8 mouse cellular contexts compared by ENCODE assay signal in the genomic region with DNA sequence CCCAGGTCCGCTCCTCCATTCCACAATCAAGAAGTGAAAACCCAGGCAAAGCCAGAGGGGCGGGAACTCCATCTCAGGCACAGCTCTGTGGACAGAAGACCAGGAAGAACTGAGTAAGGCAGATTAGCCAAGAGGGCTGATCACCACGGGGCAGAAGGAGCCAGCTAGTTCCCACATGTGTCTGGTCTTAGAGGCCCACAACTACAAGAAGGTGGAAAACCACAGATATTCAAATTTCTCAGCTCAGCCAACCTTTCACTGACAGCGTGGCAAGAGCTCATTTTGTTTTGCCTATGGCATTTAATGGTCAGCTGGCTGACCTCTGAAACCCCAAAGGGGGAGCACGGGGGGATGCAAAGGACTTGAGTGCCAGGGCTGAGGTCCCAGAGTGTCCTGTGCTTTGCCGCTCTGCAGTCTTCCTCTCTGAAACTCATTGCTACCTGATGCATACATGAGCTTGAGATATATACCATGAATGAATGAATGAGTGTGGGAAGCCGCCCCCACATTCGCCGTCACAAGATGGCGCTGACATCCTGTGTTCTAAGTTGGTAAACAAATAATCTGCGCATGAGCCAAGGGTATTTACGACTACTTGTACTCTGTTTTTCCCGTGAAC. TPM values are rescaled to one million over a fixed set of nuclear protein-coding genes. Genes with fewer than 3 reads are reported as not detected.
DNase-seq lines count a peak whose midpoint lies in the region; ATAC-seq and TF ChIP-seq lines count a peak whose summit lies in the region.
"Had no signal": no experiment of that assay in that cellular context is flagged by ENCODE, and none has a peak within 500 bp of the region (broad histone marks: within the 10 kb centered on the region; RNA-seq: fewer than 3 reads in every experiment).

No protein-coding gene starts in this region.

- no peaks in the 10 kb centered on the region for H3K27me3 ChIP-seq in lung, embryonic 14.5 days (ENCODE audit: insufficient read depth, low read length)
- no peaks in the 10 kb centered on the region for H3K27me3 ChIP-seq in kidney, embryonic 16.5 days (ENCODE audit: insufficient read depth, low read length)
- H3K27me3 ChIP-seq in neural tube, embryonic 15.5 days (replicated peaks), result no peaks in the 10 kb centered on the region

- peaks cover 16% of the 10 kb centered on the region; the same call in 1 of the 2 replicates for H3K9me3 ChIP-seq in lung, embryonic 14.5 days (ENCODE audit: low read depth, low read length)
- H3K9me3 ChIP-seq in kidney, embryonic 16.5 days (ENCODE audit: low read length), result peaks cover 11% of the 10 kb centered on the region
- H3K9me3 ChIP-seq in neural tube, embryonic 15.5 days (replicated peaks), result 0 out of 2 replicates have a peak, but pooled peaks cover 3% of the 10 kb centered on the region

- TF ChIP-seq CTCF in lung, embryonic 14.5 days (IDR thresholded peaks at IDR 0.05; ENCODE audit: low read depth), result no peak

- H3K4me1 ChIP-seq in lung, embryonic 14.5 days (ENCODE audit: insufficient read depth), result no peaks in the 10 kb centered on the region
- H3K4me1 ChIP-seq in kidney, embryonic 16.5 days (ENCODE audit: insufficient read depth, low read length), result no peaks in the 10 kb centered on the region
- H3K4me1 ChIP-seq in neural tube, embryonic 15.5 days, result 0 out of 2 replicates have a peak, but pooled peaks cover 3% of the 10 kb centered on the region

- H3K4me3 ChIP-seq in lung, embryonic 14.5 days (ENCODE audit: low read depth, low read length), result no peak overlapping the region
- 0 out of 2 replicates have a peak overlapping the region, but pooled peaks have one; percentile 11 for H3K4me3 ChIP-seq in kidney, embryonic 16.5 days (ENCODE audit: low read length)
- H3K4me3 ChIP-seq in neural tube, embryonic 15.5 days (replicated peaks), result no peak overlapping the region

- peaks cover 11% of the 10 kb centered on the region; the same call in 1 of the 2 replicates for H3K36me3 ChIP-seq in lung, embryonic 14.5 days (ENCODE audit: insufficient read depth)
- peaks cover 26% of the 10 kb centered on the region for H3K36me3 ChIP-seq in kidney, embryonic 16.5 days (ENCODE audit: insufficient read depth, low read length)
- 0 out of 2 replicates have a peak, but pooled peaks cover 9% of the 10 kb centered on the region for H3K36me3 ChIP-seq in neural tube, embryonic 15.5 days

- peak; percentile 15 for DNase-seq in lung, embryonic 14.5 days
- no peak for DNase-seq in lung, postnatal 4 days
- no peak for DNase-seq in testis, postnatal 10 days (ENCODE audit: low spot score)
- DNase-seq in gastrocnemius, adult 8-10 months (ENCODE audit: low spot score in 2 of 2), result no peak

- no peak overlapping the region for H3K9ac ChIP-seq in lung, embryonic 14.5 days
- H3K9ac ChIP-seq in kidney, embryonic 16.5 days (replicated peaks; ENCODE audit: low read length), result peak overlapping the region; percentile 24; the same call in 1 of the 2 replicates
- H3K9ac ChIP-seq in neural tube, embryonic 15.5 days (replicated peaks), result no peak overlapping the region

- peak overlapping the region; percentile 39 for H3K4me2 ChIP-seq in lung, embryonic 14.5 days
- peak overlapping the region; percentile 39; the same call in 1 of the 2 replicates for H3K4me2 ChIP-seq in kidney, embryonic 16.5 days (replicated peaks; ENCODE audit: low read depth, low read length)
- H3K4me2 ChIP-seq in neural tube, embryonic 15.5 days, result peak overlapping the region; percentile 43

- WGBS in lung, embryonic 14.5 days, result 61% methylated on average over 10 of the region's 13 CpGs
- 54% methylated on average over 10 of the region's 13 CpGs for WGBS in kidney, embryonic 16.5 days
- WGBS in neural tube, embryonic 15.5 days, result 65% methylated on average over 11 of the region's 13 CpGs

- 0 out of 2 replicates have a peak, but pooled peaks have one; percentile 49 for ATAC-seq in lung, embryonic 14.5 days (ENCODE audit: insufficient read depth)
- peak; percentile 78 for ATAC-seq in erythroblast, adult 5-6 weeks (replicated peaks; ENCODE audit: low FRiP score, poor library complexity, severe bottlenecking)
- ATAC-seq in kidney, embryonic 16.5 days (ENCODE audit: low FRiP score, low TSS enrichment), result no peak
- no peak for ATAC-seq in neural tube, embryonic 15.5 days (ENCODE audit: low FRiP score)

- no peak overlapping the region for H3K27ac ChIP-seq in lung, embryonic 14.5 days (ENCODE audit: low read depth)
- 0 out of 2 replicates have a peak overlapping the region, but pooled peaks have one; percentile 12 for H3K27ac ChIP-seq in kidney, embryonic 16.5 days (ENCODE audit: low read length)
- H3K27ac ChIP-seq in neural tube, embryonic 15.5 days (replicated peaks), result no peak overlapping the region

RNA-seq across cellular contexts. Expression of gene Nrros, which starts 17.7 kb away (rescaled TPM):
- 37.6 and 42.6 TPM in 2 replicates for polyA plus RNA-seq in lung, embryonic 14.5 days (2014; fragmentation: Nextera tagmentation; extraction: Ambion mirVana)
- 29.0 and 38.5 TPM in 2 replicates for total RNA-seq in erythroblast, adult 5-6 weeks (2015; ENCODE audit: low replicate concordance)
- total RNA-seq in erythroblast, adult 5-6 weeks (2017; ENCODE audit: low replicate concordance), result 18.1 and 25.4 TPM in 2 replicates
- polyA plus RNA-seq in kidney, embryonic 16.5 days (2015; fragmentation: Nextera tagmentation; extraction: Ambion mirVana), result 18.1 and 22.2 TPM in 2 replicates
- 6.6 and 22.3 TPM in 2 replicates for polyA plus RNA-seq in neural tube, embryonic 15.5 days (2015; fragmentation: Nextera tagmentation; extraction: Ambion mirVana)
- 1 to 10 TPM in 2 of 4 experiments, under 1 TPM in 2; 0.56 to 1.7 (median 1.2) TPM for total RNA-seq in gastrocnemius, adult 8-10 months (2022)

RNA-seq across cellular contexts. Expression of gene Bex6, which starts 31.9 kb away (rescaled TPM):
- polyA plus RNA-seq in lung, embryonic 14.5 days (2014; fragmentation: Nextera tagmentation; extraction: Ambion mirVana), result not detected in 2 replicates
- total RNA-seq in erythroblast, adult 5-6 weeks (2015; ENCODE audit: low replicate concordance), result 1.9 and 6.9 TPM in 2 replicates
- 3.2 and 7.8 TPM in 2 replicates for total RNA-seq in erythroblast, adult 5-6 weeks (2017; ENCODE audit: low replicate concordance)
- not detected in 2 replicates for polyA plus RNA-seq in kidney, embryonic 16.5 days (2015; fragmentation: Nextera tagmentation; extraction: Ambion mirVana)
- 1.6 TPM in 1 of 2 replicates, not detected in the other for polyA plus RNA-seq in neural tube, embryonic 15.5 days (2015; fragmentation: Nextera tagmentation; extraction: Ambion mirVana)
- not detected for total RNA-seq in gastrocnemius, adult 8-10 months (2022)
- polyA plus RNA-seq: cortical plate, adult 2 months had no signal

RNA-seq across cellular contexts. Expression of gene Cep19, which starts 48.1 kb away (rescaled TPM):
- polyA plus RNA-seq in lung, embryonic 14.5 days (2014; fragmentation: Nextera tagmentation; extraction: Ambion mirVana), result 29.0 and 33.9 TPM in 2 replicates
- total RNA-seq in erythroblast, adult 5-6 weeks (2015; ENCODE audit: low replicate concordance), result 13.4 and 15.4 TPM in 2 replicates
- 9.1 and 15.0 TPM in 2 replicates for total RNA-seq in erythroblast, adult 5-6 weeks (2017; ENCODE audit: low replicate concordance)
- 42.6 and 44.5 TPM in 2 replicates for polyA plus RNA-seq in kidney, embryonic 16.5 days (2015; fragmentation: Nextera tagmentation; extraction: Ambion mirVana)
- 48.0 and 50.4 TPM in 2 replicates for polyA plus RNA-seq in neural tube, embryonic 15.5 days (2015; fragmentation: Nextera tagmentation; extraction: Ambion mirVana)
- 10 to 100 TPM in 2 of 4 experiments, 1 to 10 TPM in 2; 9.5 to 11.1 (median 10.2) TPM for total RNA-seq in gastrocnemius, adult 8-10 months (2022)

RNA-seq across cellular contexts. Expression of gene Pigx, which starts 48.2 kb away (rescaled TPM):
- 105 and 111 TPM in 2 replicates for polyA plus RNA-seq in lung, embryonic 14.5 days (2014; fragmentation: Nextera tagmentation; extraction: Ambion mirVana)
- total RNA-seq in erythroblast, adult 5-6 weeks (2015; ENCODE audit: low replicate concordance), result 16.9 and 30.4 TPM in 2 replicates
- total RNA-seq in erythroblast, adult 5-6 weeks (2017; ENCODE audit: low replicate concordance), result 5.9 and 18.3 TPM in 2 replicates
- 130 and 136 TPM in 2 replicates for polyA plus RNA-seq in kidney, embryonic 16.5 days (2015; fragmentation: Nextera tagmentation; extraction: Ambion mirVana)
- polyA plus RNA-seq in neural tube, embryonic 15.5 days (2015; fragmentation: Nextera tagmentation; extraction: Ambion mirVana), result 93.0 and 95.2 TPM in 2 replicates
- total RNA-seq in gastrocnemius, adult 8-10 months (2022), result 10 to 100 TPM; 11.3 to 17.4 (median 11.7) TPM

Comparison
In these comparisons a context has a peak if more than half of its experiments do, and no peak if none do; other contexts are left out.
1. ATAC-seq: peak in lung, embryonic 14.5 days (single experiment) and erythroblast, adult 5-6 weeks (single experiment); none in kidney, embryonic 16.5 days (single experiment) and neural tube, embryonic 15.5 days (single experiment).
2. Peak in every context shown above with its lines, with median percentiles within 50 percentile points of each other: H3K4me2 ChIP-seq.